Comparison of ENCODE assay signal across 8 mouse cellular contexts in genomic region chr10:29361464-29362196, GRCm38 (mm10). TPM values are rescaled to one million over a fixed set of nuclear protein-coding genes. Genes with fewer than 3 reads are reported as not detected.
A peak's percentile ranks its signal among the peaks of the same experiment; 100 is the strongest.
DNase-seq lines count a peak whose midpoint lies in the region; ATAC-seq and TF ChIP-seq lines count a peak whose summit lies in the region.

No protein-coding gene starts in this region.

- H3K4me1 ChIP-seq in hindbrain, postnatal 0 days (ENCODE audit: insufficient read depth, low read length), result peaks cover 11% of the 10 kb centered on the region; the same call in 1 of the 2 replicates

- H3K9me3 ChIP-seq in hindbrain, postnatal 0 days (ENCODE audit: low read length), result no peaks in the 10 kb centered on the region

- no peaks in the 10 kb centered on the region for H3K27me3 ChIP-seq in hindbrain, postnatal 0 days (ENCODE audit: insufficient read depth, low read length)

- peak overlapping the region; percentile 97 for H3K9ac ChIP-seq in hindbrain, postnatal 0 days (replicated peaks; ENCODE audit: low read length)

- peak overlapping the region; percentile 99 for H3K4me3 ChIP-seq in gastrocnemius, adult 2 months
- peak overlapping the region; percentile 98 for H3K4me3 ChIP-seq in hindbrain, postnatal 0 days (ENCODE audit: low read length)
- H3K4me3 ChIP-seq in left cerebral cortex, adult 2 months, result peak overlapping the region; percentile 98
- peak overlapping the region; percentile 70 for H3K4me3 ChIP-seq in macrophage (ENCODE audit: inconsistent target)

- no peaks in the 10 kb centered on the region for H3K36me3 ChIP-seq in hindbrain, postnatal 0 days (ENCODE audit: insufficient read depth, low read length)
- H3K36me3 ChIP-seq in macrophage (ENCODE audit: inconsistent target), result no peaks in the 10 kb centered on the region

- H3K79me2 ChIP-seq in macrophage (ENCODE audit: inconsistent target), result peaks cover 46% of the 10 kb centered on the region

- DNase-seq in gastrocnemius, adult 2 months, result peak; percentile 94
- peak; percentile 95 for DNase-seq in hindbrain, postnatal 0 days (ENCODE audit: low spot score)
- DNase-seq in left cerebral cortex, adult 2 months (ENCODE audit: extremely low spot score in 1 of 2, low spot score in 2 of 2), result peak; percentile 90 to 91
- peak; percentile 78 for DNase-seq in retina, postnatal 7 days (ENCODE audit: low read depth, low spot score)
- DNase-seq in urinary bladder, adult 18-20 months (ENCODE audit: low spot score in 2 of 2), result peak; percentile 76 to 87

- peak overlapping the region; percentile 78 for H3K4me2 ChIP-seq in hindbrain, postnatal 0 days (ENCODE audit: low read depth, low read length)

- peak overlapping the region; percentile 99 for H3K27ac ChIP-seq in gastrocnemius, adult 2 months
- H3K27ac ChIP-seq in hindbrain, postnatal 0 days, result peak overlapping the region; percentile 100
- peak overlapping the region; percentile 95 for H3K27ac ChIP-seq in left cerebral cortex, adult 2 months
- H3K27ac ChIP-seq in macrophage, result peak overlapping the region; percentile 57

- peak; percentile 68 for ATAC-seq in activated CD4-positive, CD25-positive, alpha-beta regulatory T cell, adult 4 months
- ATAC-seq in common myeloid progenitor, adult 5-6 weeks (replicated peaks; ENCODE audit: low read depth, poor library complexity, severe bottlenecking), result peak; percentile 77
- peak; percentile 98 for ATAC-seq in hindbrain, postnatal 0 days

- TF ChIP-seq CTCF in gastrocnemius, adult 2 months (IDR thresholded peaks at IDR 0.05), result no peak
- no peak for TF ChIP-seq CTCF in hindbrain, postnatal 0 days (IDR thresholded peaks at IDR 0.05; ENCODE audit: low read depth)
- TF ChIP-seq CTCF in left cerebral cortex, adult 2 months (IDR thresholded peaks at IDR 0.05), result no peak

- intact Hi-C loops in gastrocnemius, adult 2 months (cut with DNase I), result loop anchor here (2.0 to 5.0 kb wide), 2 partner anchors 49 to 149 kb away; partner anchors contain the start of genes 9330159F19Rik and Echdc1
- intact Hi-C loops in left cerebral cortex, adult 2 months (cut with DNase I), result loop anchor here (2.0 to 10.0 kb wide), 3 partner anchors 49 to 1173 kb away; partner anchors contain the start of gene Echdc1

- WGBS in hindbrain, postnatal 0 days, result under 1% methylated on average over 55 of the region's 100 CpGs
- WGBS in macrophage (ENCODE audit: missing documents), result 1% methylated on average over 86 of the region's 100 CpGs

RNA-seq across cellular contexts. Expression of gene Rnf146, which starts 0.6 kb away (rescaled TPM):
- polyA plus RNA-seq in activated CD4-positive, CD25-positive, alpha-beta regulatory T cell, adult 4 months (2017; shearing (Covaris generic)), result 10 to 100 TPM; 60.3 to 63.4 TPM
- 45.1 and 65.0 TPM in 2 replicates for total RNA-seq in common myeloid progenitor, adult 5-6 weeks (2017)
- total RNA-seq in gastrocnemius, adult 2 months (2021), result 10 to 100 TPM; 56.5 to 60.7 TPM
- total RNA-seq in hindbrain, postnatal 0 days (2014; rRNA removed), result 43.0 and 47.2 TPM in 2 replicates
- polyA plus RNA-seq in hindbrain, postnatal 0 days (2015; fragmentation: Nextera tagmentation; extraction: Ambion mirVana), result 56.3 and 61.7 TPM in 2 replicates
- 100 to 1,000 TPM in 1 of 2 experiments, 10 to 100 TPM in 1; 88.0 to 103 TPM for total RNA-seq in left cerebral cortex, adult 2 months (2021)
- total RNA-seq in macrophage (2018; cell fraction: chromatin; rRNA removed), result 10 to 100 TPM; 18.0 to 65.9 (median 31.2) TPM
- total RNA-seq in macrophage (2018; cell fraction: cytosol; rRNA removed), result 10 to 100 TPM; 21.9 to 43.9 (median 32.2) TPM
- total RNA-seq in macrophage (2018; cell fraction: nucleus; rRNA removed), result 10 to 100 TPM; 21.7 to 70.6 (median 36.2) TPM
- polyA plus RNA-seq in macrophage (2018), result 27.1 to 33.7 TPM (median 31.0 TPM) in 3 replicates

RNA-seq across cellular contexts. Expression of gene Echdc1, which starts 48.7 kb away (rescaled TPM):
- 10 to 100 TPM; 21.7 to 29.4 TPM for polyA plus RNA-seq in activated CD4-positive, CD25-positive, alpha-beta regulatory T cell, adult 4 months (2017; shearing (Covaris generic))
- 38.2 and 51.8 TPM in 2 replicates for total RNA-seq in common myeloid progenitor, adult 5-6 weeks (2017)
- total RNA-seq in gastrocnemius, adult 2 months (2021), result 10 to 100 TPM; 30.6 to 42.4 TPM
- total RNA-seq in hindbrain, postnatal 0 days (2014; rRNA removed), result 11.4 and 15.1 TPM in 2 replicates
- 33.7 and 37.1 TPM in 2 replicates for polyA plus RNA-seq in hindbrain, postnatal 0 days (2015; fragmentation: Nextera tagmentation; extraction: Ambion mirVana)
- 10 to 100 TPM; 24.6 to 28.1 TPM for total RNA-seq in left cerebral cortex, adult 2 months (2021)
- total RNA-seq in macrophage (2018; cell fraction: chromatin; rRNA removed), result 10 to 100 TPM in 6 of 26 experiments, 1 to 10 TPM in 19, under 1 TPM in 1; 0.80 to 14.0 (median 7.3) TPM
- total RNA-seq in macrophage (2018; cell fraction: cytosol; rRNA removed), result 10 to 100 TPM in 23 of 26 experiments, 1 to 10 TPM in 3; 9.1 to 17.2 (median 12.8) TPM
- 10 to 100 TPM in 4 of 26 experiments, 1 to 10 TPM in 22; 2.3 to 14.3 (median 6.5) TPM for total RNA-seq in macrophage (2018; cell fraction: nucleus; rRNA removed)
- 15.5 to 19.7 TPM (median 16.2 TPM) in 3 replicates for polyA plus RNA-seq in macrophage (2018)

Comparison
In these comparisons a context has a peak if more than half of its experiments do, and no peak if none do; other contexts are left out.
1. Peak in every context shown above with its lines: DNase-seq, ATAC-seq, H3K4me3 ChIP-seq and H3K27ac ChIP-seq.